Mouse (Mus musculus) midbrain, embryonic 15.5 days (tissue): ENCODE results near the gene Tmem273. TPM values are rescaled to one million over a fixed set of nuclear protein-coding genes. Genes with fewer than 3 reads are reported as not detected.

Experiments used
- polyA plus RNA-seq: library from polyadenylated mRNA; unstranded; fragments of >200 nt; fragmentation: Nextera tagmentation; extraction: Ambion mirVana; gene quantifications from 2 replicates; pipeline ENCODE4 v1.2.1, GENCODE M21; 2015

Gene Tmem273
- polyA plus RNA-seq, 1 experiment from 2014 or later, result 0.27 TPM

Other genes starting within 250 kb of the Tmem273 start
- gene Prrxl1, start 186.6 kb upstream of the Tmem273 start, polyA plus RNA-seq, result 2.0 and 2.9 TPM in 2 replicates
- 0.03 TPM in 1 of 2 replicates, not detected in the other for gene 3425401B19Rik, start 100.7 kb upstream of the Tmem273 start, polyA plus RNA-seq
- not detected in 2 replicates for gene Fam170b, start 48.0 kb downstream of the Tmem273 start, polyA plus RNA-seq
- gene Vstm4, start 70.8 kb downstream of the Tmem273 start, polyA plus RNA-seq, result 10.9 and 13.3 TPM in 2 replicates
- 0.38 and 0.61 TPM in 2 replicates for gene Lrrc18, start 205.4 kb downstream of the Tmem273 start, polyA plus RNA-seq